Mouse (Mus musculus) C3H10T1/2 (cell line): ENCODE results near the gene Gpr34. TPM values are rescaled to one million over a fixed set of nuclear protein-coding genes. Genes with fewer than 3 reads are reported as not detected.

ENCODE experiments used
- polyA plus RNA-seq, 2 experiments: library from polyadenylated mRNA; unstranded; fragments of >200 nt; fragmentation: generic; extraction: Trizol; gene quantifications; one replicate each; pipeline ENCODE4 v1.2.1; 2012; ENCODE audit warnings: missing spikeins in 2 of 2

The Gpr34 gene
- under 1 TPM in 1 of 2 experiments, not detected in 1; 0.05 TPM for polyA plus RNA-seq

DNA sequence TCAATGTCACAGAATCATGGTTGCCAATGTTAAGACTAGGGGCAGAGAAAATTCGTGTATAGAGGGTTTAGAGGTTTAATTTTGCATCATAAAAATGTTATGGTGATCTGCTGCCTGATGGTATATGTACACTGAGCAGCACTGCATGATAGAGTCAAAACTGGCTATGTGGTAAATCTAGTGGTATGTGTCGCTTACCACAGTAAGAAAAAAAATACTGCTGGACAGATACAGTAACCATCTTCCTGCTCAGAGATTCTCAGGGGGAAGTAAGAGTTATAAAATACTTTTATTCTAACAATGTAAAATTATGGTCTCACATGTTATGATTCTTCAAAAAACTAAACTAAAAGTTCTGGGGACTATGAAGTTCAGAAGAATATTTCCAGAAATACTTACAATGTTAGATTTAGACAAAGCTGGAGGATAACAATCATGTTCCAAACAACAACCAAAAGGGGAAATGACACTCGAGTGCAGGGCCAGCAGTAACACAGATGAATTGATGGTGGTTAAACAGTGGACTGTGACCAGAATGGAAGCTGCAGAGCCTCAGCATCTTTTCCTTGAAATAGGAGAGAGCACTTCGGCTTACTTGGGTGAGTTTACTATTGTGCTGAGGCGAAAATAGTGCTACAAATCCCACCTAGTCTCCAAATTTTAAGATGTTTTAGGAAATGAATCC lies at the start of gene Gpr34:
Gene Gpr34, plus strand, starts transcription at position 491 of the 685 bp plus-strand sequence.

DNA sequence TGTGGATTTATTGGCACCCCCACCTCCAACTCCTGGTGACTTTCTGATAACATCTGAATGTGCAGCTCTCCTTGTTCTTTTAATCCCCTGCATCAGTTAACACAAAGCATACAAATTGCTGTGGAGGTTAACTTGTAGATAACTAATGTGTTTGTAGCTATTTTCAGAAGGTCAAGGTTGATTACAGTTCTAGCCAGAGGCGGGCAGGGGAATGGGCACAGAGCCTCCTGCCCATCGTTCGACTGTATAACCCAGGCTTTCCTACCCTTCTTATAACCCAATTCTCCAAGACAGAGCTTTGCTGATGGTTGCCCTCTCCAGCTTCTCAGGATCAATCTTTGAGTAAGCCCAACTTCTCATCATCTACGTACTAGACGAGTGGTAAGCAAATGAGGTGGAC lies 29.2 kb downstream of the Gpr34 start, which contains the start of gene Gpr82:
Gene Gpr82, plus strand, starts transcription at position 301 of the 400 bp plus-strand sequence.

Other genes with a start within 250 kb of the Gpr34 start
- not detected for gene Nyx, start 166.0 kb upstream of the Gpr34 start, polyA plus RNA-seq
- gene Gpr82, start 29.3 kb downstream of the Gpr34 start, polyA plus RNA-seq = not detected
- 1 to 10 TPM in 1 of 2 experiments, under 1 TPM in 1; 0.55 to 7.3 TPM for gene Cask, start 219.3 kb downstream of the Gpr34 start, polyA plus RNA-seq